Comparison of ENCODE assay signal across 29 mouse cellular contexts in the genomic region with DNA sequence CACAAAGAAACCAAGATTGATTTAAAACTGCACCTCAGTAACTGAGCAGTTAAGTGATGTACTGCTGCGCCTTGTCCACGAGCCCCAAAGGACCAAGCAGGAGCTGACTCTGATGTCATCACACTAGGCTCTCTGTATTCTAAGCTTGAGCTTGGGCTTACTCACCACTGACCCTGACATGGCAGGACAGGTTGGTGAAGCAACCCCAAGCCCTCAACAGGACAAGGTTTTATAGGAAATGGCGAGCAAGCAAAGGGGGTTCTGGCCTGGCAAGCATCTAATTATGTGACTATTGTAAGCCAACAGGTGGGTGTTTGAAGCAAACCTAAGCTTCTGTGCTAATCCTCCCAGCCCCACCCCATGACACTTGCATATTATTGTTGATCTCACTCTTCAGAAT. TPM values are rescaled to one million over a fixed set of nuclear protein-coding genes. Genes with fewer than 3 reads are reported as not detected.
"Had no signal": no experiment of that assay in that cellular context is flagged by ENCODE, and none has a peak within 500 bp of the region (broad histone marks: within the 10 kb centered on the region; RNA-seq: fewer than 3 reads in every experiment).

No protein-coding gene starts in this region.

- H3K9ac ChIP-seq: heart, embryonic 12.5 days; hindbrain, embryonic 12.5 days; hindbrain, embryonic 14.5 days; intestine, embryonic 15.5 days; limb, embryonic 12.5 days; liver, embryonic 14.5 days had no signal

- ATAC-seq: hindbrain, embryonic 16.5 days; inflammation-experienced regulatory T-cells, adult 6 months; intestine, embryonic 15.5 days; intestine, postnatal 0 days had no signal

- DNase-seq: gastrocnemius, adult 2 months; gastrocnemius, postnatal 10 days; gastrocnemius, postnatal 25 days; heart, adult 2 months; heart, postnatal 10 days; heart, postnatal 4 days; kidney, adult 18-20 months; kidney, adult 8-10 months; kidney, postnatal 10 days; kidney, postnatal 25 days; kidney, postnatal 4 days; liver had no signal

- H3K36me3 ChIP-seq: hindbrain, embryonic 12.5 days; intestine, embryonic 15.5 days; limb, embryonic 12.5 days had no signal

- H3K4me2 ChIP-seq: heart, embryonic 12.5 days; hindbrain, embryonic 12.5 days; hindbrain, embryonic 14.5 days; intestine, embryonic 15.5 days; limb, embryonic 12.5 days; liver, embryonic 11.5 days had no signal

- H3K9me3 ChIP-seq: heart, embryonic 10.5 days; hindbrain, embryonic 12.5 days; intestine, embryonic 15.5 days; limb, embryonic 10.5 days; limb, embryonic 12.5 days had no signal

- H3K4me3 ChIP-seq: gastrocnemius, adult 2 months; heart, adult 2 months; heart, embryonic 10.5 days; heart, embryonic 12.5 days; hindbrain, embryonic 10.5 days; hindbrain, embryonic 12.5 days; intestine, embryonic 15.5 days; layer of hippocampus, adult 2 months; left cerebral cortex, adult 2 months; limb, embryonic 10.5 days; limb, embryonic 12.5 days had no signal

- H3K27ac ChIP-seq: gastrocnemius, adult 2 months; heart, adult 2 months; heart, embryonic 10.5 days; hindbrain, embryonic 10.5 days; hindbrain, embryonic 12.5 days; hindbrain, embryonic 14.5 days; intestine, embryonic 15.5 days; layer of hippocampus, adult 2 months; left cerebral cortex, adult 2 months; limb, embryonic 10.5 days; limb, embryonic 12.5 days; liver, embryonic 14.5 days had no signal

- H3K27me3 ChIP-seq: heart, embryonic 12.5 days; hindbrain, embryonic 12.5 days; intestine, embryonic 15.5 days; limb, embryonic 12.5 days had no signal

RNA-seq across cellular contexts. Expression of gene Gm26558, which starts 38.9 kb away (rescaled TPM):
- total RNA-seq: gastrocnemius, adult 2 months; gastrocnemius, postnatal 10 days; gastrocnemius, postnatal 25 days; gastrocnemius, postnatal 4 days; heart, adult 2 months; heart, postnatal 25 days; layer of hippocampus, adult 2 months had no signal
- polyA plus RNA-seq: heart, adult 2 months; inflammation-experienced regulatory T-cells, adult 6 months had no signal
